Mouse (Mus musculus): ENCODE data around the gene Lrrc8b.
A peak's percentile ranks its signal among the peaks of the same experiment; 100 is the strongest.

Lrrc8b gene

GRCm38 (mm10) chr5:105415198-105415791 lies at the start of gene Lrrc8b:
Gene Lrrc8b, plus strand, starts transcription at chr5:105415775.
- DNase-seq (ENCODE audit: low spot score in 2 of 2) = peak; percentile 84

DNA sequence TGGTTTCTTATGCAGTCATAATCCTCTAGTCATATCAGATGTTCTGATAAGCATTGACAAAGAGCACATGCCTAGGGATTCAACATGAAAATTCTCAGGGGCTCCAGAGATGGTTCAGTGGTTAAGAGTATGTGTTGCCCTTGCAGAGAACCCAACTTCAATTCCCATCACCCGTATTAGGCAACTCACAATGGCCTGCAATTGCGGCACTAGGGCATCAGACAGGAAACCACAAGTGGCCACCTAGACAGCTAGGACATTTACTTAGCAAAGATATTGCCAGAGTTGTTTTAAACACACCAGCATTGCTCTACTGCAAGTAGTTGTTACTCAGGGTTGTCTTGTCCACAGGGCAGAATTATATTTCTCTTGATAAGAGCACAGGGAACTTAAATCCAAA lies 34.1 kb upstream of the Lrrc8b start:
- DNase-seq (ENCODE audit: low spot score in 2 of 2) = no peak

DNA sequence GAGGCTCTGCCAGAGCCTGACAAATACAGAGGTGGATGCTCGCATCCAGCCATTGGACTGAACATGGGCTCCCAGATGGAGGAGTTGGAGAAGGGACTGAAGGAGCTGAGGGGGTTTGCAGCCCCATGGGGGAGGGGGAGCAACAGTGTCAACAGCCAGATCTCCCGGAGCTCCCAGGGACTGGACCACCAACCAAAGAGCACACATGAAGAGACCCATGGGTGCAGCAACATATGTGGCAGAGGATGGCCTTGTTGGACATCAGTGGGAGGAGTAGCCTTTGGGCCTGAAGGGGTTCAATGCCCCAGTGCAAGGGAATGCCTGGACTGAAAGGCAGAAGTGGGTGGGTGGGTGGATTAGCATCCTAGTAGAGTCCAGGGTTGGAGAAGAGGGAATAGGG lies 25.2 kb upstream of the Lrrc8b start:
- DNase-seq (ENCODE audit: low spot score in 2 of 2) = no peak

GRCm38 (mm10) chr5:105393731-105394130 lies 21.8 kb upstream of the Lrrc8b start:
- DNase-seq (ENCODE audit: low spot score in 2 of 2) = no peak

- DNase-seq (ENCODE audit: low spot score in 2 of 2) = no peak
These were observed 20.4 kb upstream of the Lrrc8b start for GRCm38 (mm10) chr5:105395188-105395587.

- DNase-seq (ENCODE audit: low spot score in 2 of 2) = no peak
These were observed 16.6 kb upstream of the Lrrc8b start for GRCm38 (mm10) chr5:105398966-105399365.

DNA sequence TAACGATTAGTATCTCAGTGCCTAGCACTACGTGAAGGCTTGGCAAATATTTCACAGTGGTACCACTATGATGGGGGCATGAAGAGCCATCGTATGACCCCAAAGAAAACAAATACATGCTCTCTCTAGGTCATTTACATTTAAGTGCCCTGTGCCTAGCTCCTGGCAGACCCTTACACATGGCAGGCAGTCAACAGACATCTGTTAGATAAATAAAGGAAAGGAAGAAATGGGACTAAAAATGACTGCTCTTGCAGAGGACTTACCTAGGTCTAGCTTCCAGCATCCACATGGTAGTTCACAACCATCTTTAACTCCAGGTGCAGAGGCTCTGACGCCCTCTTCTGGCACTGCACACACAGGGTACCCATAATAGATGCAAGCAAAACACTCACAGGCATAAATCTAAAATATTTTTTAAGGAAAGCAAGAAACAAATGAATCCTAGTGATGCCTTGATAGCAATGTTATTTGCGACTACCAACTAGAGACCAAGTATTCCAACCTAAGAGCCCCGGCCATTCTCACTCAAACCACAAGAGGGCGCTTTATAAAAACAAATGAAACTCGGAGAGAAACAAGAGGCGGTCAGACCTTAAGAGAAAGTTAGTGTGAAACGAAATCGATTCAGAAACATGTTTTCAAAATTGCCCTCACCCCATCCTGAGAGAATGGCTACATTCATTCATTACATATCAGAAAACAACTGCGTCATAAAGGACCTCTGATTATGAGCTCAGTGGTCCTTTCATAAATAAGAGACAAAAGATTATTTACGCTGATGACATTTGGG lies 15.7 kb upstream of the Lrrc8b start:
- peak; percentile 83 to 89 for DNase-seq (ENCODE audit: low spot score in 2 of 2)

DNA sequence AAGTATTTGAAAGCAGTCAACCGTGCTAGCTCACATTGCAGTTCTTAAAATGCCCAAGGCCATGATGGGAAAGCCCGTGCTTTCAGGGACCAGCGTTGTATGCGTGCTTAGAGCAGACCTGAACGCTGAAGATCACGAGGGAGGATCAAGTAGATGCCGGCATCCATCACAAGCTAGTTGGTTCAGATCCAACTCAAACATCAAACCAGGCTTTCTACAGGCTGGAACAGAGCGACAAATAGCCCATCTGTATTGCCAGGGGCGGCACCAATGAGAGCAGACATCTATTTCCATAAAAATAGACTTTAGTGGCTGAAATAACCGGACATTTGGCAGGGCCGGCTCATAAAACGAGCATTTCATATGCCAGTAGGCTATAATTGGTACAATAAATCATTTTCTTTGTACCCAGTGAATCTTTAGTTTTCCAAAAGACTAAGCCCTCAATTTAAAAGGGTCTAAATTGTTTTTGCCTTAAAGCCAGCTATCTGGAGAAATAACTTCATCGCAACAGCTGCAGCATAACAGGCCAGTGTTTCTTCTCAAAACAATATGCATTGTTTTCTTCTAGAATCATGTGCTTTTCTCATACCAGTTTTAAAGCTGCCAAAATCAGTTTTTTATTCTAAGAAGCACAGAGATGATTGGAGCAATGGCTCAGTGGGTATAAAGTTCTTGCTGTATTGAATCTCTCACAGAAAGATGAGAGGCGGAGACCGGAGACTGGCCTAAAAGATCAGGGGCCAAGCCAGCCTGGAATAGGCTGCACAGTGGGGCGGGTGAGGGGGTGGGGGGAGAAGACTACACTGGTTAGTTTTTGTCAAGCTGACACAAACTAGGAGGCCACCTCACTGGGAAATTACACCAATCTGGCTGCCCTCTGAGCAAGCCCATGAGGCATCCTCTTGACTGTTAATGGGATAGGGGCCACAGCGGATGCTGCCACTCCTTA lies 14.9 kb upstream of the Lrrc8b start:
- DNase-seq (ENCODE audit: low spot score in 2 of 2) = peak; percentile 29 to 61

- no peak for DNase-seq (ENCODE audit: low spot score in 2 of 2)
These were observed 14.0 kb upstream of the Lrrc8b start for GRCm38 (mm10) chr5:105401536-105401935.

DNA sequence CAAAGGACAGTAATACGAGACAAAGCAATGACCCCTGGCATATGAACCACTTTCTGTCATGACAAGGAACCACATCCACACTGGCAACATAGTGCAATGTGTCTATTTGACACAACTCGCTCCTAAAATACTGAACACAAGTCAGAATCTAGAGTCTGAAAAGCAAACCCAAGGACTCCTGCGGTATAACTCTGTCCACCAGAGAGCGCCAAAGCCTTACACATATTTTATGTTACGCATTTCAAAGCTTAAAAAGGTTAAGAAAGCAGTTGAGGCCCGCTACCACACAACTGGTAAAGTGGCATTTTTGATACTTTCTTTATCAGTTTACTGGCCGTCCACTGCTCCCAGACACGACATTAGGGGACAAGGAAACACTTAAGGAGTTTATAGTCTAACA lies 10.6 kb upstream of the Lrrc8b start:
- DNase-seq (ENCODE audit: low spot score in 2 of 2) = peak; percentile 84 to 94

- DNase-seq (ENCODE audit: low spot score in 2 of 2) = no peak
These were observed 7.9 kb upstream of the Lrrc8b start for GRCm38 (mm10) chr5:105407661-105408060.

- DNase-seq (ENCODE audit: low spot score in 2 of 2) = no peak
These were observed 6.5 kb upstream of the Lrrc8b start for GRCm38 (mm10) chr5:105409092-105409491.

DNA sequence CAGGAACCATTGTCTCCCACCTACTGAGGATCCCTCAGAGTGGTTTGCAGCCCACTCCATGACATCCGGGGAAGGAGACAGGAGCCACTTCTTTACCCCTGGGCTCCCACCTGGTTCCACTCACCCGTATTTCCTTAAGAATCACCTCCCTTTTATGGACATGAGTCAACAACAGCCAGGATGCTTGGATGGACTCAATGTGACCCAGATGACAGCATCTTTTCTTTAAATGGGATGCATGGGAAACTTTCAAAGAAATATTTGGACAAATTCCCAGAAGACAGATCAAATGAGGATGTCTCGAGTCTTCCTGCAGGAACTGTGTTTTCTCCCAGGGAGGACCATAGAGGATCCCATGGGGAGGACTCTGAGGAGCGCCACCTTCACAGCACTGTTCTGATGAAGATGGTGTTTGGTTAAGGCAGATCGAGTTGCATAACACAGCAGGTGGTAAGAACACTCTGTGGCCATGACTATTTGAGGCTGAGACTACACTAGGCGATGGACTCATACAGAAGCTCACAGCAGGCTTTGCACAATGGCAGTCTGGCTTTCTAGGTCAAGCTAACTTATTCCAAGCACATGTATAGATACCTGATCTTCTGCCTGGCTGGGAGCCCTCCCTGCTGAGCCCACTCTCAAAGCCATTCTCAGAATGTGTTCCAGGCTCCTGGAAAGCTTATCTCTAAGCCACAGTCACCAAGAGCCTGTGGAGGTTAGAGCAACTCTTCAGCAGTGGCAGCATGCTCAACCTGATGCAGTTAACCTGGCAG lies 4.9 kb upstream of the Lrrc8b start:
- DNase-seq (ENCODE audit: low spot score in 2 of 2) = no peak

DNA sequence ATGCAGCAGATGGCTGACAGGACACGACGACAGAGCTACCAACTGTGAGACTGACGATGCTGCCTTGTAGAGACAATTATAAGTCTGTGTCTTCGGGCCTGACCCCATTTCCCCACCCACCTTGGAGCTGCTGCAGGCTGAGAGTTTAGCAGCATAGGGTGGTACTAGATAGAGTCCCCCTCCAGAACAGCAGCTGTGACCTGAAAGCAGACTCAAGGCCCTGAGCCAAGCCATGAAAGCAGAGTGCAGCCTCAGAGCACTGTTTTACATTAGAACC lies 4.3 kb upstream of the Lrrc8b start:
- DNase-seq (ENCODE audit: low spot score in 2 of 2) = no peak

DNA sequence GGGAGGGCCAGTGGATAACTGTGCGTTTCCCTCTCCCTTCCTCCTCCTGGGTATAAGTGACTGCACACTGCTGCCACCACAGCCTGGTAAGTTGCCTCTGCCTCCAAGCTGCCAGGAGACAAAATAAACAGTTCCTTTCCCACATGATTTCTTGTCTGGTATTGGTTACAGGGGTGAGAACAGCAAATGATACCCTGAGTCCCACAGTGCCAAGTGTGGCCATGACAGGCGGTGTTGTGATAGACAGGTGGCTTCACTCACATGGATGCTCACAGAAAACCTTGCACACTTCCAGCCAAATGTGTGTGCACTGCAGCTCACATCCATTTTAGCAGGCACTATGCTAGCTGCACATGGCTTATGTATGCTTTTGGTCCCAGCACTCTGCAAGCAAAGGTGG lies 3.8 kb upstream of the Lrrc8b start:
- no peak for DNase-seq (ENCODE audit: low spot score in 2 of 2)

- no peak for DNase-seq (ENCODE audit: low spot score in 2 of 2)
These were observed 2.9 kb upstream of the Lrrc8b start for GRCm38 (mm10) chr5:105412634-105413033.

GRCm38 (mm10) chr5:105414341-105415120 lies 1.0 kb upstream of the Lrrc8b start:
- DNase-seq (ENCODE audit: low spot score in 2 of 2) = no peak

DNA sequence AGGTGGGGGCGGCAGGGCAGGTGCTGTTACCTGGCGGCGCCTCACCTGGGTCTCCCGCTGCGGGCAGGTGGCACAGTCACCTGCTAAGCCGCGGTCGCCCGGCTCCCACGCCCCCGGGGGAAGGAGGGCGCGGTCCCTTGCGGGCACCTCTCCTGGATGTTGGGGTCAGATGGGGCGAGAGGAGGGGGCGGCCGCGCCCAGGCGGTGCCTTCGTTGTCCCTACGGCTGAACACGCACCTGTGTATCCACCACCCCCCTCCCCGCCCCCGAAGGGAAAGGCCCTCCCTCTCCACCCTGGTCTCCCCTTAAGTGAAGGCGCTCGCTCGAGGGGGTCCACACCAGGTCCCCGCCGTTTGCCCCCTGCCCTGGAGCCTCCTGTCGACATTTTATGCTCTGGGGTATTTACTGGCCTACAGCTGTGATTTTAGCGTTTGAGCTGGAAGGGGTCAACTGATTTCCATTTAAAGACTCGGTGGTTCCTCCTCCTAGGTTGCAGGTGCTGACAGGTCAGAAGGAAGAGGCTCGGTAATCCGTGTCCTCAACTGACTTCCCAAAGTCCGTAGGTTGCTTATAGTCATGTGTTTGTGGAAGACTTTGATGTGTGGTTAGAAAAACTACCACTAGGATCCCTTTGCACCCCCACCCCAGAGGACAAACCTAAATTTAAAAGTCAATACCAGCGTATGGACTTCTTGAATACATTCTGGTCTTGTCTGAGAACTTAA lies 538 bp downstream of the Lrrc8b start:
- no peak for DNase-seq (ENCODE audit: low spot score in 2 of 2)

- DNase-seq (ENCODE audit: low spot score in 2 of 2) = no peak
These were observed 1.6 kb downstream of the Lrrc8b start for GRCm38 (mm10) chr5:105417217-105417616.

GRCm38 (mm10) chr5:105418364-105418763 lies 2.8 kb downstream of the Lrrc8b start:
- no peak for DNase-seq (ENCODE audit: low spot score in 2 of 2)
